Mouse (Mus musculus): ENCODE data around the gene Ralb.

The Ralb gene

GRCm38 (mm10) chr1:119504260-119505062 lies at the start of gene Ralb:
Gene Ralb, minus strand, starts transcription at chr1:119504794.
- peak; percentile 99 for DNase-seq (ENCODE audit: low read depth, low spot score)

DNA sequence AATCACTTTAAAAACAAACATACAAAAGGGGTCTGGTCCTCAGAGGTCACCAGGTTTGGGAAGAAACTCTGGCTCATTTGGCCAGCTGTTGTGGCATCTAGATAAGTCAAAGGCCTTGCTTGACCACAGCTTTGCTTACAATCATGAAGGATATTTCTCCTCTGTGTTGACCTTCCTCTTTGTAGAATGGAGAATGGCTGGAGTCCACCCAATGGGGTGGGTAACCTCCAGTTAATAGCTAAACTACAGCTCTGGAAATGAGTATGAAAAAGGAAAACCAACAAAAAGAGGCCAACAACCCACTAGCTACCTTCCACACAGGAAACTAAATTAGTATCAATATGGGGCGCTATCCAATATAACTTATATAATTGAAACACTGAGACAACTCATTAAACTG lies 47.1 kb upstream of the Ralb start:
- DNase-seq (ENCODE audit: low read depth, low spot score) = no peak

DNA sequence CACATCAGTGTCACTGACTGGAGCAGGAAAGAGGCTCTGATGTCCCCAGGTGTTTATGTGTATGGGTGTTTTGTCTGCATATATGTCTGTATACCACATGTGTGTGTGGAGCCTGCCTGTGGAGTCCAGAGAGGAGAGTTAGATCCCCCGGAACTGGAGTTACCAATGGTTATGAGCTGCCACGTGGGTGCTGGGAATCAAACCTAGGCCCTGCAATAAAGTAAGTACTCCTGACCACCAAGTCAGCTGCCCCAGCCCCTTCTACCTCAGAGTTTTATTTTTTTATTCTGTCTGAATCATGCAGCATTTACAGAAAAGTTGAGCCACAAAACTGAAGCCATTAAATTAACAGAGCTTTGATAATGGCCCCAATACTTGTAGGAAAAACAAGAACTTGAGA lies 45.5 kb upstream of the Ralb start:
- DNase-seq (ENCODE audit: low read depth, low spot score) = no peak

DNA sequence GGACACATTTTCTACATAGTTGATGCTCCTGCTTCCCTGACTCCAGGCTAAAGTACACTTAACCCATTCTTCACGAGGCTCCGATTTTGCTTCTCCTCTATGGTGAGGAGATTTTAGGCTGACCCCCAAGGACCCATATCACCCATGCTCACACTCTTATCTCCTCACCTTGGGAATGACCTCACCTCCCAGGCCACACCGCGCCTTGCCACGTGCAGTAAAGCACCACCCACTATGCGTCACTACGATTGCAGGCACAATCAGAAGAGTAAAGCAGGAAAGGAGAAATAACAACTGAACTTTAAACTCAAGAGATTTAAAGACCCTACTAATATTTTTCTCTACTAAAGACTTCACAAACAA lies 44.7 kb upstream of the Ralb start:
- DNase-seq (ENCODE audit: low read depth, low spot score) = no peak

GRCm38 (mm10) chr1:119548668-119549326 lies 44.2 kb upstream of the Ralb start:
- peak; percentile 88 for DNase-seq (ENCODE audit: low read depth, low spot score)

DNA sequence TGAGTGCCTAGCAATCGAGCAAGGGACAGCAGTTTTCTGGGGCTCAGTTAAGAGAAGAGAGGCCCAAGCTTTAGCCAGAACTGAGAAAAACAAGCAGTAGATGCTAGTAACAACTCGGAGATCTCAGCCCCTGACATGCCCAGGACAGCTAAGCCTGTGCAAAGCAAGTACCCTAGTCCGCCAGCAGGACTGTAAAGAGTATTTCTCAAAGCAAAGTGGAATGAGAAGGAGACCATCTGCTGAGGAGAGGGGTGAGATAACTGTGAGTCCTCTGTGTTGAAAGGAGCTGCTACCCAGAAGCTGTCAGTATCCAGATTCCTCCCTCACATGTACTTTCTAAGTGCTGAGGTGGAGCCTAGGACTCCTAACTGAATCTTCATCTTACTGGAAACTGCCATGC lies 41.9 kb upstream of the Ralb start:
- no peak for DNase-seq (ENCODE audit: low read depth, low spot score)

- no peak for DNase-seq (ENCODE audit: low read depth, low spot score)
Observed at GRCm38 (mm10) chr1:119545671-119546070, 41.1 kb upstream of the Ralb start.

DNA sequence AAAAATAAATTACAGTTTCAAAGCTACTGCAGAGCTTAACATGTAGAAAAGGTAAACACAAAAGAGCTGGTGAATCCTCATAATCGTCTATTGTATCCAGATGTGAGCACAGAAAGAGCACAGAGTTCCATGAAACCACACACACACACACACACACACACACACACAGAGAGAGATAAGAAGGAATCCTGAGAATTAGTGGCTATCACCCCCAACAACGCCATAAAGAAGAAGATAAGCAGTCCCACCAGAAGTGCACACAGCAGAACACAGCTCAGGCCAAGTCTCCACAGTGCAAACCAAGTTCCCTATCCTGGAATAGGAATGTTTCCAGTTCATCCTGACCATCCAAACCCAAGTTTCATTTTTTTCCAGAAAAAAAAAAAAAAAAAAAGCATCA lies 40.6 kb upstream of the Ralb start:
- no peak for DNase-seq (ENCODE audit: low read depth, low spot score)

DNA sequence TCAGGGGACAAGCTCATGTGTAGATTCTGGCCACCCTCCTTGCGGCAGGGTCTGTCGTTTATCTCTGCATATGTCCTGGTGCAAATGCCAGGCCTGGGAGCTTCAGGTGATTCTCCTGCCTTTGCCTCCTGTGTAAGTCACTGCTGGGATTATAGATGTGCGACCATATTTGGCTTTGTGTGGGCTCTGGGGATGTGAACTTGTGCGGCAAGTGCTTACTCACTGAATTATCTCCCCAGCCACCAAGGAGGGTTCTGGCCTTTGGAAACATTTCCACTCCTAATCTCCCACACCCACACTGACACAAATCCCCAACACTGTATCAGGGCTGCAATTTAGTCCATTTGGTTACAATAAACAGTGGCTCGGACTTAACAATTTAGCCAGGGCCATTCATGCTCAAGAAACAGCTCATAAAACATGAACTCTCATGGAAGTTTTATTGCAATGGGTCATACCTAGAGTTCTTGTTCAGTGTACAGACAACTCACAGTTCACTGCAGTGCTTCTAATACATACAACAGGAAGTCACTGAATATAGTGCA lies 40.1 kb upstream of the Ralb start:
- DNase-seq (ENCODE audit: low read depth, low spot score) = no peak

- DNase-seq (ENCODE audit: low read depth, low spot score) = no peak
Observed at GRCm38 (mm10) chr1:119543316-119543715, 38.7 kb upstream of the Ralb start.

DNA sequence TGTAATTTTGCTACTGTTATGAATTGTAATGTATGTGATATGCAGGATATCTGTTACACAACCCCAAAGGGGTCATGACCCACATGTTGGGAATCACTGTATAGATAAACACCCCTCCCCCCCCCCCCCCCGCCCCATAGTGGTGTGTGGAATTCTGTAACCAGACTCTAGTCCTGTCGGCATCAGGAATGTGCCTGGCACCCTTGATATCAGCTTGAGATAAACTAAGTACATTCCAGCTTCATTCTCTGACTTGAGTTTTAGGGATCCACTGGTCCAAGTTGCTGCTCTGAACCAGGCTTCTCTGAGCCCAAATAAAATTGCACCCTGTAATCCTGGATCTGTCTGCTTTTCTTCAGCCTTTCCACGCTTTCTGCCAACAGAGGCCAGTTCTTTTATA lies 37.0 kb upstream of the Ralb start:
- no peak for DNase-seq (ENCODE audit: low read depth, low spot score)

- DNase-seq (ENCODE audit: low read depth, low spot score) = no peak
Observed at GRCm38 (mm10) chr1:119540836-119541557, 36.4 kb upstream of the Ralb start.

- DNase-seq (ENCODE audit: low read depth, low spot score) = no peak
Observed at GRCm38 (mm10) chr1:119539252-119539651, 34.7 kb upstream of the Ralb start.

- DNase-seq (ENCODE audit: low read depth, low spot score) = peak; percentile 53
Observed at GRCm38 (mm10) chr1:119537651-119538050, 33.1 kb upstream of the Ralb start.

DNA sequence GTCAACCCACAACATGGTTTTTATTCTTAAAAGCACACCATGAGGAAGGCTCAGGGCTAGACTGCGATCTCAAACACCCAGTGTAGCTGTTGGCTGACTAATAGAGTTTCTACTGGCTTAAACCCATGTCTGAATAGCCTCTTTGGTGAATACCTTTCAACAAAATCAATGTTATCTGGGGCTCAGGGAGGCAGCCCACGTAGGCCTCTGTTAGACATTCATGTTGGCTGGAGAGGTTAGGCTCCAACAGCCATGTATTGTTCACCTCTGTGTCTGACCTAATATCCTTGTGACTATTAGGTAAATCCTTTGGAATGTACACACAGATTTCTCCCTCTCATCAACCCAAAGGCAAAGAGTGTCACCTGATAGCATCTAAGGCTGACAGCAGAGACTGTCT lies 31.5 kb upstream of the Ralb start:
- no peak for DNase-seq (ENCODE audit: low read depth, low spot score)

- no peak for DNase-seq (ENCODE audit: low read depth, low spot score)
Observed at GRCm38 (mm10) chr1:119534341-119534740, 29.7 kb upstream of the Ralb start.

DNA sequence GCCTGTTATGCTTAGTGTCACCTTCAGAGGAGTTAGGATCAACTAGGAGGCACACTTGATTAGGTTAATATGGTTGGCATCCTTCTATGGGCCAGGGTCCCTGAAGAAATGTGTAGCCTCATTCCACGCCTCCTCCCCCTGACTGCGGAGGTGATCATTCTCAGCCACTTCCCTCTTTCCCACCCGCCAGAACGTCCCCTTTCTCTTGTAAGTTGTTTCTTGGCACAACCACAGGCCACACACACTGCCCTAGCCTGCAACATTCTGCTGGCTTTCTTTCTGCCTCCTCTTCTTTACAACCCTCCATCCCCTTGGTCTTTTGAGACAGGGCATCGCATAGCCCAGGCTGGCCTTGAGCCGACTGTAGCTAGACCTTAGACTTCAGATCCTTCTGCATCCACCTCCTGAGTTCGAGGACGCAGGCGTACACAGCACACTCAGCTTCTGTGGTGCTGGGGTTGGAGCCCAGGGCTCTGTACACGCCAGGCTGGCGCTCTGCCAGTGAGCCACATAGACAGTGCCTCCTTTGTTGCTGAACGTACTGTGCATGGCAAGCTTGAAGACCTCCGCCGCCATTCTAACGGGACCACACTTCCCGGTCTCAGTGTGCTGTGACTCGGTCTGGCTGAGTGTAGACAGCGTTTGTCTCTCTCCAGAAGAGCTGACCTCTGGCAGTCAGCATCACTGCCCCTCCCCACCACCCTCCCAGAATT lies 28.7 kb upstream of the Ralb start:
- DNase-seq (ENCODE audit: low read depth, low spot score) = peak; percentile 21

GRCm38 (mm10) chr1:119532165-119532564 lies 27.6 kb upstream of the Ralb start:
- DNase-seq (ENCODE audit: low read depth, low spot score) = no peak

GRCm38 (mm10) chr1:119530941-119531340 lies 26.3 kb upstream of the Ralb start:
- DNase-seq (ENCODE audit: low read depth, low spot score) = no peak

DNA sequence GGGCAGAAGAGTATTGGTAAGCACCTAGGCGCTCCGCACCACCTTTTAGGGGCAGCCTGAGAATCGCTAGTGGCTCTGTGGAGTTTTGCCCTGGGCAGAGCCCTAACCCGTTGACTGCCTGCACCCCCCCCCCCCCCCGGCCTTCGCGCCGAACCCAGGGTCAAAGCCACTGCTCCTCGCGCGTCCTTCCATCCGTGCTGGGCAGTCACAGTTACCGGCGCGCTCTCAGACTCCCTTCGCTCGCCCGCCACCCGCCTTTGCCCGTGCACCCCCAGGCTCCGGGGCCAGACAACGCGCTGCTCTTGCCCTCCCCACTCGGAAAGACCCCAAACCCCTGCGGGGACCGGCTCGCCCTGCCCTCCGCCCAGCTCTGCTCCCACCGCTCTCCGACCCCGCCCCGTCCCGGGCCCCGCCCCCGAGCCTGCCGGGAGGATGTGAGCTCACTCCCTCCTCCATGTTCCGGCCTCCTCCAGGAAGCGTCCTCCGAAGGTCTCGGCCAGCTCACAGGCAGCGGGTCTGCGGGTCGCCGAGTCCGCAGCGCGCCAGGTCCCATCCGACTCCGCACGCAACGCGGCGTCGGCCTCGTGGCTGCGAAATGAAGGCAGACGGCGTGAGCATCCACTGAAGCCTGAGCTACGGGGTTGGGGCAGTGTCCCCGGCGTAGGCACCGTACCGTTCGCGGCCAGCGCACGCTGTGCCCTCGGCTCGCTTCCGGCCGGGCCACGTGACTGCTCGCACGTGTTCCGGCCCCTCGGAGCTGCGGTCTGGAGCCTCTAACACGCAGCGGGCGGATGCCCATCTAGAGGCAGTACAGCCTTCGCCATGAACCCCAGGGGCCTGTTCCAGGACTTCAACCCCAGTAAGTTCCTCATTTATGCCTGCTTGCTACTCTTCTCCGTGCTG lies 21.3 kb upstream of the Ralb start, which contains the start of gene Tmem185b:
TSS of gene Tmem185b (plus strand) at position 472 of the 903 bp plus-strand sequence.
- peak; percentile 86 for DNase-seq (ENCODE audit: low read depth, low spot score)

Measured in ZHBTc4 (cell line).